Mouse (Mus musculus): ENCODE data around the gene Inpp5b. TPM values are rescaled to one million over a fixed set of nuclear protein-coding genes. Genes with fewer than 3 reads are reported as not detected.
A peak's percentile ranks its signal among the peaks of the same experiment; 100 is the strongest.

Gene Inpp5b
- polyA plus RNA-seq, 1 experiment from 2014 or later = 16.3 TPM

GRCm38 (mm10) chr4:124770624-124771023 lies 29.0 kb downstream of the Inpp5b start:
- Histone ChIP-seq H3K27me3 (ENCODE audit: control insufficient read depth, insufficient read depth, low read length) (no peaks in the 10 kb centered on the region), H3K4me3 (ENCODE audit: low read length) (no peak overlapping the region), H3K9me3 (replicated peaks; ENCODE audit: control insufficient read depth, low read length) (no peaks in the 10 kb centered on the region), H3K27ac (ENCODE audit: low read length) (no peak overlapping the region), H3K4me2 (ENCODE audit: low read depth, low read length) (no peak overlapping the region), H3K9ac (ENCODE audit: low read length) (no peak overlapping the region), H3K36me3 (ENCODE audit: control insufficient read depth, insufficient read depth) (no peaks in the 10 kb centered on the region), H3K4me1 (ENCODE audit: control insufficient read depth, insufficient read depth, low read length) (peaks cover 10% of the 10 kb centered on the region)
- WGBS = 66% methylated on average over 5 of the region's 5 CpGs
- ATAC-seq (replicated peaks; ENCODE audit: extremely low read depth, insufficient read depth, low FRiP score) = no peak

DNA sequence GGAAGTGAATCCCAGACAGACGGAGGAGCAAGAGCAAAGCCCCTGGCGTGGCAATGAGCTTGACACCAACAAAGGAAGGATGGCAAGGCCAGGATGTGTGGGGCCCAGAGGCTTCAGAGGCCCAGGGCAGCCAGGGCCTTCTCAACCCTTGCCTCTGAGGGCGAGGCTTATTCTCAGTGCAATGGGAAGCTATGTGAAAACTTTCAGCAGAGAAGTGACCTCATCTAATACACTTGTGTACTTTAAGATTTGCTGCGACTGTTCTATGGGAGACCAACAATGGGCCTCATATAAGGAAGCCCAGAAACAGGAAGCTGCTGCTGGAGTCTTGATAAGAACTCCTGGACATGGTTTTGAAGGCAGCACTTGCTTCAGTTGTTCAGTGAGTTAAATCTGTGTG lies 30.5 kb downstream of the Inpp5b start:
- Histone ChIP-seq H3K4me1 (ENCODE audit: control insufficient read depth, insufficient read depth, low read length) (0 out of 2 replicates have a peak, but pooled peaks cover 2% of the 10 kb centered on the region), H3K27me3 (ENCODE audit: control insufficient read depth, insufficient read depth, low read length) (no peaks in the 10 kb centered on the region), H3K36me3 (ENCODE audit: control insufficient read depth, insufficient read depth) (no peaks in the 10 kb centered on the region), H3K9ac (ENCODE audit: low read length) (no peak overlapping the region), H3K27ac (ENCODE audit: low read length) (peak overlapping the region; percentile 76), H3K9me3 (replicated peaks; ENCODE audit: control insufficient read depth, low read length) (no peaks in the 10 kb centered on the region), H3K4me2 (ENCODE audit: low read depth, low read length) (no peak overlapping the region), H3K4me3 (ENCODE audit: low read length) (no peak overlapping the region)
- 35% methylated on average over 4 of the region's 4 CpGs for WGBS
- peak; percentile 84 for ATAC-seq (replicated peaks; ENCODE audit: extremely low read depth, insufficient read depth, low FRiP score)

GRCm38 (mm10) chr4:124773449-124773848 lies 31.8 kb downstream of the Inpp5b start:
- no peaks in the 10 kb centered on the region for H3K27me3 ChIP-seq (ENCODE audit: control insufficient read depth, insufficient read depth, low read length)
- H3K9me3 ChIP-seq (replicated peaks; ENCODE audit: control insufficient read depth, low read length) = no peaks in the 10 kb centered on the region
- no peak for ATAC-seq (replicated peaks; ENCODE audit: extremely low read depth, insufficient read depth, low FRiP score)
- H3K4me1 ChIP-seq (ENCODE audit: control insufficient read depth, insufficient read depth, low read length) = 0 out of 2 replicates have a peak, but pooled peaks cover 2% of the 10 kb centered on the region
- H3K36me3 ChIP-seq (ENCODE audit: control insufficient read depth, insufficient read depth) = no peaks in the 10 kb centered on the region
- H3K4me3 ChIP-seq (ENCODE audit: low read length) = no peak overlapping the region
- H3K9ac ChIP-seq (ENCODE audit: low read length) = no peak overlapping the region
- 64% methylated on average over 2 of the region's 2 CpGs for WGBS
- no peak overlapping the region for H3K27ac ChIP-seq (ENCODE audit: low read length)
- H3K4me2 ChIP-seq (ENCODE audit: low read depth, low read length) = no peak overlapping the region

- no peak overlapping the region for H3K9ac ChIP-seq (ENCODE audit: low read length)
- H3K4me3 ChIP-seq (ENCODE audit: low read length) = no peak overlapping the region
- 83% methylated on average over 6 of the region's 6 CpGs for WGBS
- no peak overlapping the region for H3K4me2 ChIP-seq (ENCODE audit: low read depth, low read length)
- H3K4me1 ChIP-seq (ENCODE audit: control insufficient read depth, insufficient read depth, low read length) = 0 out of 2 replicates have a peak, but pooled peaks cover 2% of the 10 kb centered on the region
- H3K9me3 ChIP-seq (replicated peaks; ENCODE audit: control insufficient read depth, low read length) = no peaks in the 10 kb centered on the region
- H3K27ac ChIP-seq (ENCODE audit: low read length) = no peak overlapping the region
- no peaks in the 10 kb centered on the region for H3K27me3 ChIP-seq (ENCODE audit: control insufficient read depth, insufficient read depth, low read length)
- no peak for ATAC-seq (replicated peaks; ENCODE audit: extremely low read depth, insufficient read depth, low FRiP score)
- no peaks in the 10 kb centered on the region for H3K36me3 ChIP-seq (ENCODE audit: control insufficient read depth, insufficient read depth)
These were observed 32.3 kb downstream of the Inpp5b start for GRCm38 (mm10) chr4:124773995-124774394.

DNA sequence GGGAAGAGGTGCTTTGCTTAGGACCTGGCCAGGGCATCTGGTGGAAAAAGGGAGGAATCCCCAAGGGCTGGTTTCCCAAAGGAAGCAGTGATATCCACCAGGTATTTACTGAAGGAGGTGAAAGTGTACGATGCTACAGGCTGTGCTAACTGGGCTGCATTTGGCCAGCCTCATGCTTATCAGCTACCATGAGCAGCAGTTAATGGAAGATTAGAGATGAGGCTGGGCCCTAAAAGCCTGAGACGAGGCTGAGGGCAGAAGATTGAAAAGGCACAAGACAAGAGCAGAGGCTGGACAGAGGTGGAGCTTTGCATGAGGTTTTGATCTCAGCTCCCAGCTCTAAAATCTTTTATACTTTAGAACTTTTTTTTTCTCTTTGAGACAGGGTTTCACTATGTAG lies 32.8 kb downstream of the Inpp5b start:
- 43% methylated on average over 2 of the region's 2 CpGs for WGBS
- no peak overlapping the region for H3K27ac ChIP-seq (ENCODE audit: low read length)

DNA sequence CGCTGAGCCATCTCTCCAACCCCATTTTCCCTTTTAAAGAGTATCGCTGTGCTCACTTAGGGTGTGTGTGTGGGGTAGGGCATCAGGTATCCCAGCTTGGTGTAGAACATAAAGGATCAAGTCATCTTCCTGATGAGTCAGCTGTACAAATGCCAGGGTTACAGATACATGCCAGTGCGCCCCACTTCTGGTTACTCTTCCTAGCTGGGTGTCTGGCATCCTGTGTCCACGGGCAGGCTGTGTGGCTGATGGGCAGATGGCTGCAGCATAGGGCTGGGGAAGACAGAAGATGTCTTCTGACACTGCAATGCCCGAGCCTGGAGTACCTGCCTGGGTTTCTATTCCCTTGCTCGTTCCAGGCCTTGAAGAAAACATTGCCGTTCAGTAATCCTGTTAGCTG lies 39.7 kb downstream of the Inpp5b start:
- Histone ChIP-seq H3K9ac (ENCODE audit: low read length) (no peak overlapping the region), H3K27ac (ENCODE audit: low read length) (no peak overlapping the region), H3K36me3 (ENCODE audit: control insufficient read depth, insufficient read depth) (peaks cover 44% of the 10 kb centered on the region), H3K4me3 (ENCODE audit: low read length) (no peak overlapping the region), H3K27me3 (ENCODE audit: control insufficient read depth, insufficient read depth, low read length) (no peaks in the 10 kb centered on the region), H3K4me1 (ENCODE audit: control insufficient read depth, insufficient read depth, low read length) (no peaks in the 10 kb centered on the region), H3K4me2 (ENCODE audit: low read depth, low read length) (no peak overlapping the region), H3K9me3 (replicated peaks; ENCODE audit: control insufficient read depth, low read length) (no peaks in the 10 kb centered on the region)
- 90% methylated on average over 7 of the region's 7 CpGs for WGBS
- no peak for ATAC-seq (replicated peaks; ENCODE audit: extremely low read depth, insufficient read depth, low FRiP score)

More for the DNA sequence above, 32.8 kb downstream of the Inpp5b start:
- Histone ChIP-seq H3K4me1 (ENCODE audit: control insufficient read depth, insufficient read depth, low read length) (0 out of 2 replicates have a peak, but pooled peaks cover 2% of the 10 kb centered on the region), H3K4me3 (ENCODE audit: low read length) (no peak overlapping the region), H3K27me3 (ENCODE audit: control insufficient read depth, insufficient read depth, low read length) (no peaks in the 10 kb centered on the region), H3K9me3 (replicated peaks; ENCODE audit: control insufficient read depth, low read length) (no peaks in the 10 kb centered on the region), H3K9ac (ENCODE audit: low read length) (no peak overlapping the region), H3K36me3 (ENCODE audit: control insufficient read depth, insufficient read depth) (peaks cover 2% of the 10 kb centered on the region; the same call in 1 of the 2 replicates), H3K4me2 (ENCODE audit: low read depth, low read length) (no peak overlapping the region)
- ATAC-seq (replicated peaks; ENCODE audit: extremely low read depth, insufficient read depth, low FRiP score) = no peak

- WGBS = 89% methylated on average over 8 of the region's 8 CpGs
- Histone ChIP-seq H3K27ac (ENCODE audit: low read length) (no peak overlapping the region), H3K9me3 (replicated peaks; ENCODE audit: control insufficient read depth, low read length) (no peaks in the 10 kb centered on the region), H3K9ac (ENCODE audit: low read length) (no peak overlapping the region), H3K4me1 (ENCODE audit: control insufficient read depth, insufficient read depth, low read length) (no peaks in the 10 kb centered on the region), H3K4me2 (ENCODE audit: low read depth, low read length) (no peak overlapping the region), H3K36me3 (ENCODE audit: control insufficient read depth, insufficient read depth) (peaks cover 54% of the 10 kb centered on the region), H3K27me3 (ENCODE audit: control insufficient read depth, insufficient read depth, low read length) (no peaks in the 10 kb centered on the region), H3K4me3 (ENCODE audit: low read length) (no peak overlapping the region)
- no peak for ATAC-seq (replicated peaks; ENCODE audit: extremely low read depth, insufficient read depth, low FRiP score)
These were observed 40.7 kb downstream of the Inpp5b start for GRCm38 (mm10) chr4:124782395-124782794.

GRCm38 (mm10) chr4:124783937-124784336 lies 42.3 kb downstream of the Inpp5b start:
- H3K9ac ChIP-seq (ENCODE audit: low read length) = no peak overlapping the region
- no peaks in the 10 kb centered on the region for H3K9me3 ChIP-seq (replicated peaks; ENCODE audit: control insufficient read depth, low read length)
- H3K36me3 ChIP-seq (ENCODE audit: control insufficient read depth, insufficient read depth) = peaks cover 62% of the 10 kb centered on the region
- no peaks in the 10 kb centered on the region for H3K4me1 ChIP-seq (ENCODE audit: control insufficient read depth, insufficient read depth, low read length)
- no peaks in the 10 kb centered on the region for H3K27me3 ChIP-seq (ENCODE audit: control insufficient read depth, insufficient read depth, low read length)
- 89% methylated on average over 8 of the region's 8 CpGs for WGBS
- H3K4me2 ChIP-seq (ENCODE audit: low read depth, low read length) = no peak overlapping the region
- no peak overlapping the region for H3K27ac ChIP-seq (ENCODE audit: low read length)
- no peak overlapping the region for H3K4me3 ChIP-seq (ENCODE audit: low read length)
- no peak for ATAC-seq (replicated peaks; ENCODE audit: extremely low read depth, insufficient read depth, low FRiP score)

DNA sequence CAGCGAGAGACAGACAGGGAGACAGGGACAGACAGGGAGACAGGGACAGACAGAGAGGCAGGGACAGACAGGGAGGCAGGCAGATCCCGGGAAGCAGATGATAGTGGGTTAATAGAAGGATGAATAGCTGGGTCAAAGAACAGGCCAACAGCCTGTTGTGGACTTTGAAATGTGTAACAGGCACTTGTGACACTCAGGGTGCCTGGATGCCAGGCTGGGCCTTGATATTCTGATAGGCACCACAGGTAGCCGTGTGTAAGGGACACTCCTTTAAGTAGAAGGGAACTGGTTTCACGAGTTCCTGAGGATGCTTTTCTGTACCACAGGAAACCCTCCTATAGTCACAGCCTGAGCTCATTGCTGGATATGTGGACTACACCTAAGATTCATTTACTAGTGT lies 48.4 kb downstream of the Inpp5b start:
- no peak overlapping the region for H3K4me3 ChIP-seq (ENCODE audit: low read length)
- peaks cover 41% of the 10 kb centered on the region for H3K36me3 ChIP-seq (ENCODE audit: control insufficient read depth, insufficient read depth)
- H3K4me2 ChIP-seq (ENCODE audit: low read depth, low read length) = no peak overlapping the region
- no peaks in the 10 kb centered on the region for H3K4me1 ChIP-seq (ENCODE audit: control insufficient read depth, insufficient read depth, low read length)
- no peak for ATAC-seq (replicated peaks; ENCODE audit: extremely low read depth, insufficient read depth, low FRiP score)
- WGBS = 73% methylated on average over 4 of the region's 4 CpGs
- no peak overlapping the region for H3K27ac ChIP-seq (ENCODE audit: low read length)
- no peak overlapping the region for H3K9ac ChIP-seq (ENCODE audit: low read length)
- no peaks in the 10 kb centered on the region for H3K9me3 ChIP-seq (replicated peaks; ENCODE audit: control insufficient read depth, low read length)
- no peaks in the 10 kb centered on the region for H3K27me3 ChIP-seq (ENCODE audit: control insufficient read depth, insufficient read depth, low read length)
